Mouse (Mus musculus) kidney, adult 2 months (tissue): ENCODE measurements around the gene Rsrc2. TPM values are rescaled to one million over a fixed set of nuclear protein-coding genes. Genes with fewer than 3 reads are reported as not detected.
A peak's percentile ranks its signal among the peaks of the same experiment; 100 is the strongest.
"Not testable (repeated sequence)": the region's sequence is repeated elsewhere in the genome, so short reads cannot be mapped to it uniquely, and the experiment has no call there.

Experiments used
- DNase-seq: peaks from one replicate; pipeline ENCODE4 v3.0.0; 2021
- H3K27ac ChIP-seq: fragments of 200-500 bp; 2 replicates; pipeline ENCODE4 v1.5.1; 2012; ENCODE audit warnings: low read depth, low read length, control low read depth, inconsistent platforms; ENCODE audit not compliant: insufficient read depth
- H3K27me3 ChIP-seq: fragments of 200-500 bp; replicated peaks from 2 replicates; pipeline ENCODE4 v1.6.1; 2012; ENCODE audit warnings: mild to moderate bottlenecking, moderate library complexity, low read length, inconsistent platforms; ENCODE audit not compliant: control insufficient read depth, insufficient read depth
- H3K36me3 ChIP-seq: fragments of 200-500 bp; 2 replicates; pipeline ENCODE4 v1.6.1; 2012; ENCODE audit warnings: mild to moderate bottlenecking, moderate library complexity, low read length, inconsistent platforms; ENCODE audit not compliant: control insufficient read depth, insufficient read depth
- H3K4me1 ChIP-seq: fragments of 200-500 bp; 2 replicates; pipeline ENCODE4 v1.6.1; 2011; ENCODE audit warnings: low read length; ENCODE audit not compliant: control insufficient read depth, insufficient read depth
- H3K4me3 ChIP-seq: fragments of 200-500 bp; 2 replicates; pipeline ENCODE4 v1.5.1; 2011; ENCODE audit warnings: mild to moderate bottlenecking, low read depth, low read length, control low read depth; ENCODE audit not compliant: insufficient read depth
- CTCF ChIP-seq: fragments of 200-500 bp; conservative IDR thresholded peaks from 2 replicates; pipeline ENCODE4 v1.5.1; 2011; ENCODE audit warnings: low read depth, mild to moderate bottlenecking, control low read depth, low read length, moderate library complexity, mixed read lengths; ENCODE audit not compliant: insufficient read depth, insufficient read length
- POLR2A ChIP-seq: fragments of 200-500 bp; IDR thresholded peaks from one replicate; pipeline ENCODE4 v1.6.1; 2011; ENCODE audit warnings: low read depth, low read length, control low read depth
- WGBS: fragments of 180-500 bp; shearing (Covaris S2); methylation state at CpG from one replicate; pipeline ENCODE4 v1.1.7; 2018; 5-methylcytosine and 5-hydroxymethylcytosine counted together
- polyA plus RNA-seq: library from polyadenylated mRNA; depleted of rRNA; stranded (reverse); fragments of >200 nt; gene quantifications from 2 replicates; pipeline ENCODE4 v1.2.3, GENCODE M21; 2012; rRNA removed

Rsrc2 gene
- polyA plus RNA-seq, result 9.3 and 13.0 TPM in 2 replicates

GRCm38 (mm10) chr5:123749065-123750064, at the start of gene Rsrc2, which contains the start of gene Kntc1:
TSS of gene Rsrc2 (minus strand) at chr5:123749414.
TSS of gene Kntc1 (plus strand) at chr5:123749716.
- under 1% methylated on average over 63 of the region's 63 CpGs for WGBS
- H3K27ac ChIP-seq, result peak within 1 kb of the TSS; percentile 90
- H3K4me1 ChIP-seq, result peaks cover 11% of the 10 kb centered on the region
- H3K4me3 ChIP-seq, result peak within 1 kb of the TSS; percentile 73
- peaks cover 3% of the 10 kb centered on the region; the same call in 1 of the 2 replicates for H3K36me3 ChIP-seq
- DNase-seq, result peak; percentile 100
- TF ChIP-seq CTCF (no peak), POLR2A (peak; percentile 76)
- no peaks in the 10 kb centered on the region for H3K27me3 ChIP-seq

- no peak overlapping the region for H3K4me3 ChIP-seq
- no peaks in the 10 kb centered on the region for H3K4me1 ChIP-seq
- TF ChIP-seq POLR2A, result no peak
- TF ChIP-seq CTCF, result no peak
- no peaks in the 10 kb centered on the region for H3K27me3 ChIP-seq
- DNase-seq, result no peak
- no peak overlapping the region for H3K27ac ChIP-seq
- H3K36me3 ChIP-seq, result no peaks in the 10 kb centered on the region
- WGBS, result 91% methylated on average over 2 of the region's 2 CpGs
These were observed 43.9 kb upstream of the Rsrc2 start for GRCm38 (mm10) chr5:123793081-123793480.

- Histone ChIP-seq H3K27me3 (no peaks in the 10 kb centered on the region), H3K4me3 (no peak overlapping the region), H3K4me1 (no peaks in the 10 kb centered on the region), H3K27ac (no peak overlapping the region), H3K36me3 (no peaks in the 10 kb centered on the region)
- 91% methylated on average over 7 of the region's 7 CpGs for WGBS
- TF ChIP-seq POLR2A (no peak), CTCF (no peak)
- no peak for DNase-seq
These were observed 39.8 kb upstream of the Rsrc2 start for GRCm38 (mm10) chr5:123788976-123789375.

GRCm38 (mm10) chr5:123781864-123782263, 32.6 kb upstream of the Rsrc2 start:
- DNase-seq, result no peak
- TF ChIP-seq CTCF (no peak), POLR2A (no peak)
- H3K27ac ChIP-seq, result no peak overlapping the region
- no peaks in the 10 kb centered on the region for H3K27me3 ChIP-seq
- H3K4me1 ChIP-seq, result no peaks in the 10 kb centered on the region
- H3K36me3 ChIP-seq, result no peaks in the 10 kb centered on the region
- no peak overlapping the region for H3K4me3 ChIP-seq
- WGBS, result 89% methylated on average over 4 of the region's 4 CpGs

DNA sequence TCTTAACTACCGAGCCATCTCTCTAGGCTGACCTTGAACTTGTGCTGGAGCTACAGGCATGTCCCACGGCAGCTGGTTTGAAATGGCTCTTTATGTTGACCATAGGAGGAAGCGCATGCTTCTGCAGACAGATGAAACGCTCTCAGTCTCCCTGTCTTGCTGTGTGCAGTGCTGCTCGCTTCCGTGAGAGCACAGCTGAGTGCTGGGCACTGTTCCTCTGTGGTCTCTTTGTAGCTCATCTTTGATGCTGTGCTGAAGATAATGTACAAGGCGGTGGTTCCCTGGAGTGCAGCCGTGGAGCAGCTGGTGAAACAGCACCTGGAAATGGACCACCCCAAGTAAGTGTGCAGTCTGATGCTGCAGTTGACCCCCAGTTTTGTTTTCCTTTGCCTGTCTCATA, 31.5 kb upstream of the Rsrc2 start:
- H3K27ac ChIP-seq, result no peak overlapping the region
- no peak overlapping the region for H3K4me3 ChIP-seq
- DNase-seq, result no peak
- H3K27me3 ChIP-seq, result no peaks in the 10 kb centered on the region
- TF ChIP-seq CTCF (no peak), POLR2A (no peak)
- WGBS, result 91% methylated on average over 8 of the region's 8 CpGs
- no peaks in the 10 kb centered on the region for H3K36me3 ChIP-seq
- H3K4me1 ChIP-seq, result no peaks in the 10 kb centered on the region

- Histone ChIP-seq H3K27me3 (no peaks in the 10 kb centered on the region), H3K36me3 (no peaks in the 10 kb centered on the region), H3K4me1 (no peaks in the 10 kb centered on the region), H3K27ac (no peak overlapping the region), H3K4me3 (no peak overlapping the region)
- no peak for DNase-seq
- WGBS, result 93% methylated on average over 9 of the region's 9 CpGs
- TF ChIP-seq CTCF (no peak), POLR2A (no peak)
These were observed 24.2 kb upstream of the Rsrc2 start for GRCm38 (mm10) chr5:123773441-123773840.

DNA sequence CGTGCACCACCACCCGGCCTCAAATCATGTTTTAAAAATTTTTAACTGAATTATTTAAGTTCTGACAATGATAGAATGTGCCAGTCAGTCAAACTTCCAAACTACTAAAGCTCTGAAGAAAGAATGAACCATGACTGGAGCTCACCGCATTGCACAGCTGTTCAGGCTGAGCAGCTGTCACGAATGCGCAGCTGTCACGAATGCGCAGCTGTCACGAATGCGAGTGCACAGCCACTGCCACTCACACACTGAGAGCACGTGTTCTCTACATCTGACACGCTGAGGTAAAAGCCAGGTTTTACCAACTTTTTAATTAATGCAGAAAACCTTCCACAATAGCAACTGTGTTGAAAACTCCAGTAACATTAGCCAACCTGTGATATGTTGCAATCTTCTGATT, 17.2 kb upstream of the Rsrc2 start:
- H3K36me3 ChIP-seq, DNase-seq, H3K4me3 ChIP-seq, H3K27ac ChIP-seq, H3K27me3 ChIP-seq, H3K4me1 ChIP-seq: not testable (repeated sequence)
- 95% methylated on average over 11 of the region's 11 CpGs for WGBS
